Mouse (Mus musculus): ENCODE measurements at regions not wholly inside any gene's neighbourhood (a gene's known extent, or its start where the extent isn't known, plus 50 kb on each side); places are given as distances from the start of the nearest gene placed in this dataset.

- Histone ChIP-seq H3K27ac (replicated peaks; ENCODE audit: low read depth, low read length) (no peak overlapping the region), H3K36me3 (ENCODE audit: control insufficient read depth, insufficient read depth, low read length) (no peaks in the 10 kb centered on the region), H3K4me2 (ENCODE audit: low read depth, low read length) (no peak overlapping the region), H3K9me3 (ENCODE audit: control insufficient read depth, low read length) (no peaks in the 10 kb centered on the region), H3K9ac (ENCODE audit: low read depth, low read length) (no peak overlapping the region), H3K27me3 (replicated peaks; ENCODE audit: control insufficient read depth, insufficient read depth, low read length) (no peaks in the 10 kb centered on the region), H3K4me3 (ENCODE audit: low read depth, low read length) (no peak overlapping the region), H3K4me1 (ENCODE audit: control insufficient read depth, insufficient read depth, low read length) (peaks cover 23% of the 10 kb centered on the region)
- WGBS = 64% methylated on average over 3 of the region's 3 CpGs
- no peak for DNase-seq (ENCODE audit: low spot score)
- no peak for ATAC-seq (ENCODE audit: low read depth)
Measured at GRCm38 (mm10) chr13:52029868-52030422, 183.5 kb downstream of the Gadd45g start.

GRCm38 (mm10) chr13:52031465-52031864 lies 185.0 kb downstream of the Gadd45g start:
- no peak for DNase-seq (ENCODE audit: low spot score)
- peaks cover 17% of the 10 kb centered on the region; the same call in 1 of the 2 replicates for H3K4me1 ChIP-seq (ENCODE audit: control insufficient read depth, insufficient read depth, low read length)
- H3K27me3 ChIP-seq (replicated peaks; ENCODE audit: control insufficient read depth, insufficient read depth, low read length) = no peaks in the 10 kb centered on the region
- H3K9ac ChIP-seq (ENCODE audit: low read depth, low read length) = no peak overlapping the region
- no peaks in the 10 kb centered on the region for H3K36me3 ChIP-seq (ENCODE audit: control insufficient read depth, insufficient read depth, low read length)
- no peaks in the 10 kb centered on the region for H3K9me3 ChIP-seq (ENCODE audit: control insufficient read depth, low read length)
- H3K4me3 ChIP-seq (ENCODE audit: low read depth, low read length) = no peak overlapping the region
- H3K27ac ChIP-seq (replicated peaks; ENCODE audit: low read depth, low read length) = no peak overlapping the region
- WGBS = 66% methylated on average over 5 of the region's 5 CpGs
- ATAC-seq (ENCODE audit: low read depth) = no peak
- H3K4me2 ChIP-seq (ENCODE audit: low read depth, low read length) = no peak overlapping the region

GRCm38 (mm10) chr13:52035731-52036130 lies 189.3 kb downstream of the Gadd45g start:
- ATAC-seq (ENCODE audit: low read depth) (no peak), DNase-seq (ENCODE audit: low spot score) (no peak)
- WGBS = 59% methylated on average over 6 of the region's 6 CpGs
- Histone ChIP-seq H3K4me2 (ENCODE audit: low read depth, low read length) (no peak overlapping the region), H3K9me3 (ENCODE audit: control insufficient read depth, low read length) (no peaks in the 10 kb centered on the region), H3K27me3 (replicated peaks; ENCODE audit: control insufficient read depth, insufficient read depth, low read length) (no peaks in the 10 kb centered on the region), H3K36me3 (ENCODE audit: control insufficient read depth, insufficient read depth, low read length) (no peaks in the 10 kb centered on the region), H3K4me1 (ENCODE audit: control insufficient read depth, insufficient read depth, low read length) (peaks cover 4% of the 10 kb centered on the region; the same call in 1 of the 2 replicates), H3K27ac (replicated peaks; ENCODE audit: low read depth, low read length) (no peak overlapping the region), H3K9ac (ENCODE audit: low read depth, low read length) (no peak overlapping the region), H3K4me3 (ENCODE audit: low read depth, low read length) (no peak overlapping the region)

- Histone ChIP-seq H3K9ac (ENCODE audit: low read depth, low read length) (no peak overlapping the region), H3K9me3 (ENCODE audit: control insufficient read depth, low read length) (no peaks in the 10 kb centered on the region), H3K27ac (replicated peaks; ENCODE audit: low read depth, low read length) (no peak overlapping the region), H3K27me3 (replicated peaks; ENCODE audit: control insufficient read depth, insufficient read depth, low read length) (no peaks in the 10 kb centered on the region), H3K36me3 (ENCODE audit: control insufficient read depth, insufficient read depth, low read length) (no peaks in the 10 kb centered on the region), H3K4me1 (ENCODE audit: control insufficient read depth, insufficient read depth, low read length) (peaks cover 4% of the 10 kb centered on the region; the same call in 1 of the 2 replicates), H3K4me3 (ENCODE audit: low read depth, low read length) (no peak overlapping the region), H3K4me2 (ENCODE audit: low read depth, low read length) (no peak overlapping the region)
- 63% methylated on average over 5 of the region's 5 CpGs for WGBS
- ATAC-seq (ENCODE audit: low read depth) (0 out of 2 replicates have a peak, but pooled peaks have one; percentile 37), DNase-seq (ENCODE audit: low spot score) (no peak)
Measured at GRCm38 (mm10) chr13:52036351-52036750, 189.9 kb downstream of the Gadd45g start.

GRCm38 (mm10) chr13:52037218-52037617 lies 190.7 kb downstream of the Gadd45g start:
- no peak for DNase-seq (ENCODE audit: low spot score)
- WGBS = 60% methylated on average over 13 of the region's 13 CpGs
- Histone ChIP-seq H3K27ac (replicated peaks; ENCODE audit: low read depth, low read length) (no peak overlapping the region), H3K36me3 (ENCODE audit: control insufficient read depth, insufficient read depth, low read length) (no peaks in the 10 kb centered on the region), H3K27me3 (replicated peaks; ENCODE audit: control insufficient read depth, insufficient read depth, low read length) (no peaks in the 10 kb centered on the region), H3K4me2 (ENCODE audit: low read depth, low read length) (no peak overlapping the region), H3K9ac (ENCODE audit: low read depth, low read length) (no peak overlapping the region), H3K4me1 (ENCODE audit: control insufficient read depth, insufficient read depth, low read length) (peaks cover 10% of the 10 kb centered on the region), H3K9me3 (ENCODE audit: control insufficient read depth, low read length) (no peaks in the 10 kb centered on the region), H3K4me3 (ENCODE audit: low read depth, low read length) (no peak overlapping the region)
- no peak for ATAC-seq (ENCODE audit: low read depth)

- 38% methylated on average over 15 of the region's 15 CpGs for WGBS
- ATAC-seq (ENCODE audit: low read depth) = peak; percentile 86
- Histone ChIP-seq H3K4me2 (ENCODE audit: low read depth, low read length) (peak overlapping the region; percentile 37), H3K9ac (ENCODE audit: low read depth, low read length) (0 out of 2 replicates have a peak overlapping the region, but pooled peaks have one; percentile 20), H3K4me3 (ENCODE audit: low read depth, low read length) (no peak overlapping the region), H3K4me1 (ENCODE audit: control insufficient read depth, insufficient read depth, low read length) (peaks cover 18% of the 10 kb centered on the region), H3K27ac (replicated peaks; ENCODE audit: low read depth, low read length) (peak overlapping the region; percentile 40), H3K9me3 (ENCODE audit: control insufficient read depth, low read length) (no peaks in the 10 kb centered on the region), H3K36me3 (ENCODE audit: control insufficient read depth, insufficient read depth, low read length) (no peaks in the 10 kb centered on the region), H3K27me3 (replicated peaks; ENCODE audit: control insufficient read depth, insufficient read depth, low read length) (no peaks in the 10 kb centered on the region)
- peak; percentile 92 for DNase-seq (ENCODE audit: low spot score)
Measured at GRCm38 (mm10) chr13:52041467-52042421, 195.3 kb downstream of the Gadd45g start.

- Histone ChIP-seq H3K9me3 (ENCODE audit: control insufficient read depth, low read length) (no peaks in the 10 kb centered on the region), H3K27me3 (replicated peaks; ENCODE audit: control insufficient read depth, insufficient read depth, low read length) (no peaks in the 10 kb centered on the region), H3K27ac (replicated peaks; ENCODE audit: low read depth, low read length) (no peak overlapping the region), H3K4me2 (ENCODE audit: low read depth, low read length) (no peak overlapping the region), H3K4me1 (ENCODE audit: control insufficient read depth, insufficient read depth, low read length) (peaks cover 23% of the 10 kb centered on the region), H3K36me3 (ENCODE audit: control insufficient read depth, insufficient read depth, low read length) (no peaks in the 10 kb centered on the region), H3K9ac (ENCODE audit: low read depth, low read length) (no peak overlapping the region), H3K4me3 (ENCODE audit: low read depth, low read length) (no peak overlapping the region)
- ATAC-seq (ENCODE audit: low read depth) = no peak
- 95% methylated on average over 3 of the region's 3 CpGs for WGBS
- no peak for DNase-seq (ENCODE audit: low spot score)
Measured at GRCm38 (mm10) chr13:52042867-52043266, 196.4 kb downstream of the Gadd45g start.

- Histone ChIP-seq H3K9me3 (ENCODE audit: control insufficient read depth, low read length) (no peaks in the 10 kb centered on the region), H3K27me3 (replicated peaks; ENCODE audit: control insufficient read depth, insufficient read depth, low read length) (no peaks in the 10 kb centered on the region), H3K4me1 (ENCODE audit: control insufficient read depth, insufficient read depth, low read length) (peaks cover 23% of the 10 kb centered on the region), H3K4me2 (ENCODE audit: low read depth, low read length) (no peak overlapping the region), H3K27ac (replicated peaks; ENCODE audit: low read depth, low read length) (no peak overlapping the region), H3K4me3 (ENCODE audit: low read depth, low read length) (no peak overlapping the region), H3K36me3 (ENCODE audit: control insufficient read depth, insufficient read depth, low read length) (no peaks in the 10 kb centered on the region), H3K9ac (ENCODE audit: low read depth, low read length) (no peak overlapping the region)
- 88% methylated on average over 3 of the region's 3 CpGs for WGBS
- ATAC-seq (ENCODE audit: low read depth) (no peak), DNase-seq (ENCODE audit: low spot score) (no peak)
Measured at GRCm38 (mm10) chr13:52043916-52044315, 197.4 kb downstream of the Gadd45g start.

All from embryonic facial prominence, embryonic 14.5 days (tissue).